Comparison of ENCODE assay signal across 17 mouse cellular contexts in the genomic region with DNA sequence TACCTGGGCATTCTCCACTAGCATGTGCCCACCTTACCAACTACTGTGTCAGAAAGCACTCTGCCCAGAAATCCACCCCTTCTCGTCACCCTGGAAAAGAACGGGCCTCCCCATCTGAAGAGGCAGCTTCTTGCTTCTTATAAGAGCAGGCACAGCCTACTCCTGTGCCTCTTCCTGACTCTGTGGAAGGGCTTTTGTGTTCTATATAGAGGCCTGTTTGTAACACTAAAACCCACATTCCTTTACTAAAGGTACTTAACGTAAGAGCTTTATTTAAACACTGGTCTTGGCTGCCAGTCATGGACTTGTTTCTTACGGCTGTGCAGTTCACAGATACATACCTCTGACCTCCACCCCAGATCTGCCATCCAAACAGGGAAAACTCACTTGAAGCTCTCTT. TPM values are rescaled to one million over a fixed set of nuclear protein-coding genes. Genes with fewer than 3 reads are reported as not detected.
"Had no signal": no experiment of that assay in that cellular context is flagged by ENCODE, and none has a peak within 500 bp of the region (broad histone marks: within the 10 kb centered on the region; RNA-seq: fewer than 3 reads in every experiment).

No protein-coding gene starts in this region.

- H3K4me3 ChIP-seq: liver, embryonic 13.5 days; liver, embryonic 15.5 days; megakaryocyte, embryonic 14.5 days; midbrain, embryonic 13.5 days; midbrain, embryonic 15.5 days; neural tube, embryonic 12.5 days; stomach, embryonic 15.5 days had no signal

- H3K9ac ChIP-seq: liver, embryonic 13.5 days; liver, embryonic 15.5 days; liver, postnatal 0 days; midbrain, embryonic 13.5 days; midbrain, embryonic 15.5 days; neural tube, embryonic 12.5 days; stomach, embryonic 15.5 days had no signal

- H3K36me3 ChIP-seq: liver, embryonic 13.5 days; liver, embryonic 15.5 days; midbrain, embryonic 13.5 days; midbrain, embryonic 15.5 days; neural tube, embryonic 12.5 days; stomach, embryonic 15.5 days had no signal

- DNase-seq: liver; liver, embryonic 13.5 days; liver, postnatal 0 days; right cerebral cortex, postnatal 14 days; thymus, adult 2 months; thymus, postnatal 25 days; thymus, postnatal 4 days had no signal

- H3K27ac ChIP-seq: liver, embryonic 13.5 days; liver, embryonic 15.5 days; macrophage; midbrain, embryonic 13.5 days; midbrain, embryonic 15.5 days; neural tube, embryonic 12.5 days; stomach, embryonic 15.5 days; stomach, postnatal 0 days had no signal

- H3K9me3 ChIP-seq: liver, embryonic 13.5 days; liver, embryonic 15.5 days; megakaryocyte, embryonic 14.5 days; midbrain, embryonic 13.5 days; midbrain, embryonic 15.5 days; neural tube, embryonic 12.5 days; stomach, embryonic 15.5 days had no signal

- ATAC-seq: liver, postnatal 0 days; midbrain, embryonic 15.5 days had no signal

- H3K27me3 ChIP-seq: liver, embryonic 13.5 days; liver, embryonic 15.5 days; midbrain, embryonic 13.5 days; midbrain, embryonic 15.5 days; neural tube, embryonic 12.5 days; stomach, embryonic 15.5 days had no signal

- H3K4me2 ChIP-seq: liver, embryonic 11.5 days; liver, embryonic 13.5 days; liver, embryonic 15.5 days; midbrain, embryonic 11.5 days; midbrain, embryonic 13.5 days; midbrain, embryonic 15.5 days; neural tube, embryonic 12.5 days; stomach, embryonic 15.5 days had no signal

- H3K4me1 ChIP-seq: liver, embryonic 13.5 days; liver, embryonic 15.5 days; megakaryocyte, embryonic 14.5 days; neural tube, embryonic 12.5 days; stomach, embryonic 15.5 days had no signal

RNA-seq across cellular contexts. Expression of gene Grik4, which starts 22.5 kb away (rescaled TPM):
- polyA plus RNA-seq: macrophage had no signal
